In the genomic region with DNA sequence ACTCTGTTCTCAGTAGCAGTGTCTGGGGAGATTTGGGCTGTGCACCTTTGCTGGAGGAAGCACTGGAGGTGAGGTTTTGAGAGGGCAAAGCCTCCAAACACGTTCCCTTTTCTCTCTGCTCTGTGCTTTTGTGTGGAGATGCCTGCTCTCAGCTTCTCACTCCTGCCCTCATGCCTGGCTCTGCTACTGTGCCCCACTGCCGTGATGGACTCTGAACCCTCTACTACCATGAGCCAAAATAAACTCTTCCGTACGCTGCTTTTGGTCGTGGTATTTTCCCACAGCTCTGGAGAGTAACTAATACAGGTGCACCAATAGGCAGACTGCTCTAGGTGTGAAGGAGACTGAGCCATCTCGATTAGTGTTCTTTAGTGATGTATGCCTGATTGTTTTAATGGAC, we compare ENCODE assay signal across 16 mouse cellular contexts.
"Had no signal": no experiment of that assay in that cellular context is flagged by ENCODE, and none has a peak within 500 bp of the region (broad histone marks: within the 10 kb centered on the region; RNA-seq: fewer than 3 reads in every experiment).

No protein-coding gene starts in this region.

- H3K36me3 ChIP-seq: neural tube, embryonic 13.5 days; neural tube, embryonic 15.5 days; stomach, embryonic 15.5 days had no signal

- H3K9ac ChIP-seq: neural tube, embryonic 13.5 days; neural tube, embryonic 15.5 days; stomach, embryonic 15.5 days had no signal

- H3K27me3 ChIP-seq: neural tube, embryonic 13.5 days; neural tube, embryonic 15.5 days; stomach, embryonic 15.5 days had no signal

- H3K27ac ChIP-seq: neural tube, embryonic 13.5 days; neural tube, embryonic 15.5 days; stomach, embryonic 15.5 days; stomach, postnatal 0 days had no signal

- H3K4me1 ChIP-seq: neural tube, embryonic 15.5 days; stomach, embryonic 15.5 days had no signal

- DNase-seq: retina, postnatal 1 day; right cerebral cortex, adult 18-20 months; right cerebral cortex, postnatal 14 days; right cerebral cortex, postnatal 25 days; right cerebral cortex, postnatal 4 days; spleen, adult 18-20 months; thymus, adult 18-20 months; thymus, adult 2 months; thymus, postnatal 14 days; thymus, postnatal 25 days; thymus, postnatal 36 days; thymus, postnatal 4 days had no signal

- H3K4me3 ChIP-seq: neural tube, embryonic 13.5 days; neural tube, embryonic 15.5 days; stomach, embryonic 15.5 days had no signal
